ENCODE assay signal across 9 mouse cellular contexts in genomic region chr13:103646035-103646434, GRCm38 (mm10).
DNase-seq lines count a peak whose midpoint lies in the region; ATAC-seq and TF ChIP-seq lines count a peak whose summit lies in the region.
"Had no signal": no experiment of that assay in that cellular context is flagged by ENCODE, and none has a peak within 500 bp of the region (broad histone marks: within the 10 kb centered on the region; RNA-seq: fewer than 3 reads in every experiment).

No protein-coding gene starts in this region.

- no peak for ATAC-seq in kidney, embryonic 14.5 days (ENCODE audit: low FRiP score, low TSS enrichment)

- WGBS in kidney, embryonic 14.5 days, result 32% methylated on average over 4 of the region's 4 CpGs

- H3K4me1 ChIP-seq in kidney, embryonic 14.5 days (ENCODE audit: control insufficient read depth, insufficient read depth, low read length), result no peaks in the 10 kb centered on the region; the same call in 1 of the 2 replicates
- H3K4me1 ChIP-seq in E14TG2a.4 (replicated peaks; ENCODE audit: low read depth, low read length), result no peaks in the 10 kb centered on the region
- H3K4me1 ChIP-seq: liver, embryonic 15.5 days had no signal

- H3K4me3 ChIP-seq in kidney, embryonic 14.5 days (ENCODE audit: low read length), result no peak overlapping the region
- no peak overlapping the region for H3K4me3 ChIP-seq in E14TG2a.4 (replicated peaks; ENCODE audit: low read length)
- H3K4me3 ChIP-seq: liver, embryonic 15.5 days had no signal

- peak; percentile 22 for DNase-seq in adrenal gland, postnatal 10 days
- DNase-seq in adrenal gland, adult 2 months, result no peak
- DNase-seq in kidney, adult 9 months, result peak; percentile 32
- peak; percentile 20 for DNase-seq in forelimb bud, embryonic 11.5 days (ENCODE audit: low read depth, low spot score)
- peak; percentile 50 for DNase-seq in thymus, postnatal 4 days
- DNase-seq in urinary bladder, adult 18-20 months (ENCODE audit: low spot score in 2 of 2), result no peak

- H3K4me2 ChIP-seq in kidney, embryonic 14.5 days (replicated peaks; ENCODE audit: low read depth, low read length), result no peak overlapping the region
- H3K4me2 ChIP-seq: liver, embryonic 15.5 days had no signal

- no peak overlapping the region for H3K27ac ChIP-seq in kidney, embryonic 14.5 days (ENCODE audit: low read depth, low read length)
- H3K27ac ChIP-seq: liver, embryonic 15.5 days had no signal

- H3K9me3 ChIP-seq in kidney, embryonic 14.5 days (ENCODE audit: control insufficient read depth, low read length), result no peaks in the 10 kb centered on the region
- H3K9me3 ChIP-seq in E14TG2a.4 (ENCODE audit: low read length), result no peaks in the 10 kb centered on the region
- H3K9me3 ChIP-seq: liver, embryonic 15.5 days had no signal

- no peak overlapping the region for H3K9ac ChIP-seq in kidney, embryonic 14.5 days (ENCODE audit: low read depth, low read length)
- H3K9ac ChIP-seq: liver, embryonic 15.5 days had no signal

- H3K27me3 ChIP-seq in kidney, embryonic 14.5 days (ENCODE audit: control insufficient read depth, insufficient read depth, low read length), result no peaks in the 10 kb centered on the region
- H3K27me3 ChIP-seq in E14TG2a.4 (ENCODE audit: insufficient read depth, low read length), result no peaks in the 10 kb centered on the region
- H3K27me3 ChIP-seq: liver, embryonic 15.5 days had no signal

- peak; percentile 74 for TF ChIP-seq CTCF in E14TG2a.4 (conservative IDR thresholded peaks at IDR 0.05; ENCODE audit: low read length)

- no peaks in the 10 kb centered on the region for H3K36me3 ChIP-seq in kidney, embryonic 14.5 days (ENCODE audit: control insufficient read depth, insufficient read depth, low read length)
- H3K36me3 ChIP-seq in E14TG2a.4 (ENCODE audit: insufficient read depth, low read length), result no peaks in the 10 kb centered on the region
- H3K36me3 ChIP-seq: liver, embryonic 15.5 days had no signal

Comparison
In these comparisons a context has a peak if more than half of its experiments do, and no peak if none do; other contexts are left out.
1. DNase-seq: peak in adrenal gland, postnatal 10 days (single experiment), kidney, adult 9 months (single experiment), forelimb bud, embryonic 11.5 days (single experiment) and thymus, postnatal 4 days (single experiment); none in adrenal gland, adult 2 months (single experiment) and urinary bladder, adult 18-20 months (0 of 2).